Mouse (Mus musculus) embryonic fibroblast, embryonic 13.5 days (primary cell): ENCODE results near the gene Spon1. TPM values are rescaled to one million over a fixed set of nuclear protein-coding genes. Genes with fewer than 3 reads are reported as not detected.

Experiments used
- H3K27ac ChIP-seq: 2 replicates; pipeline ENCODE4 v1.5.1; 2012; ENCODE audit warnings: low read length, control low read depth, inconsistent platforms; ENCODE audit not compliant: insufficient read depth
- H3K4me1 ChIP-seq: 2 replicates; pipeline ENCODE4 v1.6.1; 2011; ENCODE audit warnings: low read length; ENCODE audit not compliant: control insufficient read depth, insufficient read depth
- H3K4me3 ChIP-seq: 2 replicates; pipeline ENCODE4 v1.5.1; 2011; ENCODE audit warnings: mild to moderate bottlenecking, control low read depth, low read length; ENCODE audit not compliant: insufficient read depth
- CTCF ChIP-seq: IDR thresholded peaks from 2 replicates; pipeline ENCODE4 v1.5.1; 2011; ENCODE audit warnings: mild to moderate bottlenecking, control low read depth, low read length, moderate library complexity, borderline replicate concordance; ENCODE audit not compliant: insufficient read depth
- POLR2A ChIP-seq: IDR thresholded peaks from 2 replicates; pipeline ENCODE4 v1.6.1; 2011; ENCODE audit warnings: low read depth, mild to moderate bottlenecking, control low read depth, low read length, moderate library complexity
- polyA plus RNA-seq: library from polyadenylated mRNA; stranded (reverse); fragments of >200 nt; gene quantifications from 2 replicates; pipeline ENCODE4 v1.2.4, GENCODE M21; 2011; ENCODE audit warnings: low read depth; ENCODE audit not compliant: missing spikeins, insufficient read length

Spon1 gene
- polyA plus RNA-seq, 1 experiment: 0.56 TPM

DNA sequence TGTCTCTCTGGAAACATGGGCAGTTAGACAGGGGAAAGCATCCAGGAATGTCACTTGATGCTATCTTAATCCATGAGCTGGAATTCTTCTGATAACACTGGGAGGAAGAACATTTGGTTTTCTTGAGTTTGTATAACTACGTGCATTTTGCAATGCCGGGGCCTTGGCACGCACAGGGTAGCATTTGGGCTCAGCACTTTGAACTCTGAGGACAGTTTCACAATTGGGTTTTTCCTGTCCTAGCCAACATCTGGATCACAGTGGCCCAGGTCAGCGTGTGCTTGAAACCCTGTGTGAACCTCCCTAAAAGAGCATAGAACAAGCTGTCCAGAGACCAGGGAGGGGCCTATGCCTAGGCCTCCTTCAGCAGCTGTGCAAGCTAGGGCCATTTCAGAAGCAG lies 196.3 kb downstream of the Spon1 start:
- H3K4me1 ChIP-seq: no peaks in the 10 kb centered on the region
- no peak overlapping the region for H3K27ac ChIP-seq
- H3K4me3 ChIP-seq: no peak overlapping the region
- TF ChIP-seq POLR2A: no peak
- no peak for TF ChIP-seq CTCF

DNA sequence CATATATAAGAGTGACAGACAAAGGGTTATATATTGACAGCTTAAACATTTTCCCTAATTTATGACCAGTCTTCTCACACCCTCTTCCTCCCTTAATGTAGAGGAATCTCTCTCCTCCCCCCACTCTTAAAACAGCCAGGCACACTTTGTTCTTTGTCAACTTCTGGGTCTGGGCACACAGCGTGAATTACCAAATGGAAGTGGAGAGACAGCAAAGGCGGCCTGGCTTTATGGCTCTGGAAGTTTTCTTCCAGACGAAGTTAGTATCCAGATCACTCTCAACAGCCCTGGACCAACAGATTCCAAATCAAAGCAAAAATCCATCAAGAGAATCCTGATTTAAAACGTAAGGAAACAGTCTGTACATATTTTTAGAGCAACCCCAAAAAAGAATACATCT lies 198.0 kb downstream of the Spon1 start:
- Histone ChIP-seq H3K27ac (no peak overlapping the region), H3K4me3 (no peak overlapping the region), H3K4me1 (no peaks in the 10 kb centered on the region)
- no peak for TF ChIP-seq CTCF
- no peak for TF ChIP-seq POLR2A

DNA sequence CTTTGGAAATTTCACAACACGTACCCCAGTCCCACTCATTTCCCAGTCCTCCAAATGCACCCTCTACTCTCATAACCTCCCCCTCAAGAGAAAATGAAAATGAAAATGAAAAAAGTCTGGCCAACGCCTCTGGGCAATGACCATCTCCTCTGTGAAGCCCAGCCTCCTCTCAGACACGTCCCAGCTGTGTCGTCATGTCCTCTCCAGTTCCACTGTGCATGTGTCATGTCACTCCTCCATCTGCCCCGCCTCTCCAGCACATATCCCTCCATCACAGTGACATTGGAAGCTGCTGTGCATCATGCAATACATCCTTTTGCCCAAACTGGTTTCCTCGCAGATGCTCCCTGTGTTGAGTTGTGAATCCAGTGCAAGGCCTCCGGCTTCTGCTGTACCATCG lies 199.8 kb downstream of the Spon1 start:
- H3K4me1 ChIP-seq: no peaks in the 10 kb centered on the region
- no peak overlapping the region for H3K27ac ChIP-seq
- H3K4me3 ChIP-seq: no peak overlapping the region
- TF ChIP-seq CTCF: no peak
- TF ChIP-seq POLR2A: no peak

DNA sequence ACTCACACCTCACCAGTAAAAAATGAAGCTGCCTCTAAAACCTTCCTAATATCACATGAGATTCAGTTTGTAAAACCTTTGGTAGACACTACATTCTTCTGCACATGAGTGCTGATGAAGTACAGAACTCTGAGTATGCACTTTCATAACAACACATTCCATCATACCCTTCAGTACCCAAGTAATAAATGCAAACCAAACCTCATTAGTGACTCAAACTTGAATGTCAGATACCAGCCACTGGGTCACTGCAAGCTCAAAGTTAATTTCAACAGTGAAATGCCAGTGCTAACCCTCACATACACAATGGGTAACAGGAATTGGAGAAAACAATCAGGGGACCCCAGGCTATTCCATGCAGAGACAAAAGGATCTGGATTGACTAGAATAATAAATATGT lies 203.4 kb downstream of the Spon1 start:
- Histone ChIP-seq H3K4me3 (no peak overlapping the region), H3K27ac (no peak overlapping the region), H3K4me1 (no peaks in the 10 kb centered on the region)
- TF ChIP-seq POLR2A (no peak), CTCF (no peak)

DNA sequence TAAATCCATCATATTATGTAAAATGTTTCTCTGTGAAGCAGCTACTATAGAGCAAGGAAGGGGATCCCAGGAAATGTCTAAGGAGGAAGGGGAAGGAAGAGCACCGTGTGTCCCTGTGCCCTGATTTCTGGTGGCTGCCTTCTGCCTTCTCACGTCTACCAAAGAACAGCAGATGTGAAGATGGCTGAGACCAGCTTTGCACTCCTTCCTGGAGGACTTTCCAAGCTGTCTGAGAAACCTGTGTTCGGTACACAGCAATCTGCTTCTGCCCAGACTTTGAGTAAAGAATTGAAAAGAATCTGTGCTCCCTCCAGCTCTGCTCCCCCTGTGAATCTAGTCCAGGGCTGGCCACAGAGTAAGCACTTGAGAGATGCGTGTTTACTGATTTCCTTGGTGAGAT lies 206.7 kb downstream of the Spon1 start:
- H3K4me3 ChIP-seq: no peak overlapping the region
- TF ChIP-seq CTCF (no peak), POLR2A (no peak)
- no peak overlapping the region for H3K27ac ChIP-seq

GRCm38 (mm10) chr7:113986406-113987134 lies 220.8 kb downstream of the Spon1 start:
- H3K4me1 ChIP-seq: no peaks in the 10 kb centered on the region
- no peak overlapping the region for H3K4me3 ChIP-seq
- TF ChIP-seq POLR2A (no peak), CTCF (no peak)
- no peak overlapping the region for H3K27ac ChIP-seq

More for the DNA sequence above, 206.7 kb downstream of the Spon1 start:
- no peaks in the 10 kb centered on the region for H3K4me1 ChIP-seq

GRCm38 (mm10) chr7:113988156-113988555 lies 222.4 kb downstream of the Spon1 start:
- H3K4me1 ChIP-seq: no peaks in the 10 kb centered on the region
- TF ChIP-seq POLR2A: no peak
- no peak for TF ChIP-seq CTCF
- H3K4me3 ChIP-seq: no peak overlapping the region
- H3K27ac ChIP-seq: no peak overlapping the region

DNA sequence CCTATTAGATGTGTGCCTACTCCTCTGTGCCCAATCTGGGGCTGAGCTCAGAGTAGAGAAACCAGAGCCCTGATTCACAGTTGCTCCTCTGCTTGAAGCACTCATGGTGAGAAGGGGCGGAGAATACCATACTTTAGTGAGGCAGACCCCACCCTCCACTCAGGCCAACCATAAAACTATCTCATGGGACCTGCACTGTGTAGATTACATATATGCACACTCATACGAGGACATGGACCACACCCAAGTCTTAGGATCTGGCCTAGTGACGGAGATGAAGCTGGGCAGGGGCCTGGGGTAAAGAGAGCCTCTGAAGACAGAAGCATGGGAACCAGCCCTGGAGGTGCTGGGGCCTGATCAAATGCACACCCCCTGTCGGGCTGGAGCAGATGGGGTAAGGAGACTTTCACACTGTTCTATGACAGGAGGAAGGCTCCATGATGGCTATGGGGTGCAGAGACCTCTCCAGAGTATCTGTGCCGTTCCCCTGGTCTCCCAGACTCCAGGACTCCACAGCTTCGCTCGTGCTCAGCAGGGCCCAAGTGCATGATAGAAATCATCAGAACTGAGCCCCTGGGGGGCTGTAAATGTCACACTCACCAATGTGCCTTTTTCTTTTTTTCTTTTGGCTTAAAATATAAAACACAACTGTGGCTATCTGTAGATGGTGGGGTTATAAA lies 232.0 kb downstream of the Spon1 start:
- Histone ChIP-seq H3K4me1 (no peaks in the 10 kb centered on the region), H3K4me3 (no peak overlapping the region), H3K27ac (no peak overlapping the region)
- no peak for TF ChIP-seq CTCF
- TF ChIP-seq POLR2A: no peak

DNA sequence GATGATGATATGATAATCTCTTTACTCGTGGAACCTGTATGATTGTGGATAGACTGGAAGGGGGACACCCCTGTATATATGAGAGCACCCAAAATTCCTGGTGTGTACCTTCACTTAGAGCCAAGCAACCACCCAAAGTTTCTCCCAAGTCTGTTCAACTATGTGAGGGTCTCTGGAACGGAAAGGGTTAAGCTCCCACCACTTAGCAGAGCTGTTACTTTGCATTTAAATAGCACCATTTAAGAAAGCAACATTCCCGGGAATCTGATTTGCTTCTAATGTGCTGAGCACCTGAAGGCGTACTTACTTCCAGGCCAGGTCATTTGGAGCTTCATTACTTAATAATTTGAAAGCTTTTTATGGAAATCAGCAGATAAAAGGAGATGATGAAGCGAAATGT lies 238.4 kb downstream of the Spon1 start:
- TF ChIP-seq CTCF (no peak), POLR2A (no peak)
- H3K4me3 ChIP-seq: no peak overlapping the region
- no peak overlapping the region for H3K27ac ChIP-seq
- H3K4me1 ChIP-seq: no peaks in the 10 kb centered on the region

DNA sequence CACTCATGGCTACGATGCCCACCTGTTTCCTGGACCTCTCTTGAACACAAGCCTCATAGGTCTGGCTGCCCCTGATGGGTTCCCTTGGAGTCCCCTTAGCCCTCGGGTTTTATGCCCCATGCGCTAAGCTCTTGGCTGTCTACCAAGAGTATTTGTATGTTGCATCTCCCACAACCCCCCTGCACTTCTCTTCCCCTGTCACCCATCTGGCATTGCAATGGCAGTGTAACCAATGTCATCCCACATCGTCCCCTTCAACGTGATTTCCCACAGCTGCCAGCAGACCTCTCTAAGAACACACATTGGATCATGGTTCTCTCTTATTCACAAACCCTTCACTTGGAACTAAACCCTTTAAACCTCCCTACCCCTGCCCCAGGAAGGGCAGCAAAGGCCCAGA lies 239.7 kb downstream of the Spon1 start:
- Histone ChIP-seq H3K27ac (no peak overlapping the region), H3K4me3 (no peak overlapping the region), H3K4me1 (no peaks in the 10 kb centered on the region)
- TF ChIP-seq POLR2A: no peak
- no peak for TF ChIP-seq CTCF
